Mouse (Mus musculus): ENCODE measurements around the gene Itprip.
"Not testable (repeated sequence)": the region's sequence is repeated elsewhere in the genome, so short reads cannot be mapped to it uniquely, and the experiment has no call there.

The Itprip gene

DNA sequence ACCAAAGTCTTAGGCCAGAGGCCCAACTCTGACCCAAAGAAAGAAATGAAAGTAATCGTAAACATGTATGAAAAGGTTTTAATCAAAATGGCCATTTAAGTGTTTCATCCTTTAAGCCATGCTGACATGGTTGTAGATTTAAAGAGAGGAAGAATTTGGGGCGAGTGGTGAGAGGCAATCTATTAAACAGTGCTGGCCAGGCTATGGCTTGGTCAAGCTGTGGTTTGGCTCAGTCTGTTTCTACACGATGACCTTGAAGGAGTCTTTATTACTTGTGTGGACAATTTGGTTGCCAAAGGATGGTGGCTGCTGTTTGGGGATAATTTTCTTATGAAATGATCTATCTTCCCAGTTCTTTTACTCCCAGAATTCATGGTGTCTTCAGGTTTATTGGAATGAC is 66.0 kb downstream of the Itprip start:
- DNase-seq = no peak

DNA sequence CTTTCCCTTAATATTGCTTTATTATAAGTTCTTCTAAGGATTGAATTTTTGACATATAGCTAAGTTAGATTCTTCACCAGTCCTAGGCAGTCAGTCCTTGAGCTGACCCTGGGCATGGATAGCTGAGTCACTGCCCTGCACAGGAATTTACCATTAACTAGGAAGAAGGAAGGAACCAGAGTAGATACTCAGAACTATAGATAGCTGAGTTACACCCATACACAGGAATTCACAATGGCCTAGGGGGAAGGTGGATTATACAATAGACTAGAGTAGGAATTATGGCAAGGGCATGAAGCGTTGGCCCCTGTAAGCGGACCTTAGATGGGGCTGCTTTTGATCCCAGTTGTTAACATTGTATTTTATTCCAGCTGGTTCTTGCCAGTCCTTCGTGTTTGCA is 67.0 kb downstream of the Itprip start:
- DNase-seq = not testable (repeated sequence)

DNA sequence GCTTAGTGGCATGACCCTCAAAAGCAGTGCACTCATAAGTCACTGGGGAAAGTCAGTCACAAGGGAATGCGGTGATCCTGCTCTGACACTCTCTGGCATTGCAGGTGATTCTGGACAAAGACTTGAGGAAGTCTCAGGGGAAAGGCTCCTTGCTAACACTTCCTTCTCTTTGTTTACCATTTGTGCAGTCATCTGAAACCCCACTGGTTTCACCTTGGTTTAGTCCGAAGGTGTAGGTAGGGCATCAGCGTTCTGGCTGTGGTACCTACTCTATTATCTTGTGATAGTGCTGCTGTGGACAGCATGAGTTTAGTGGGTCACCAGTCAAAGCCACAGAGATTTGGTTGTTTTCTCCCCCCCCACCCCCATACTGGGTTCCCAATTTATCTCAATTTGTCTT is 69.4 kb downstream of the Itprip start:
- DNase-seq = no peak
